Mouse (Mus musculus): Measurements from ENCODE around the gene Antxr1.

The Antxr1 gene

GRCm38 (mm10) chr6:87335091-87335934, at the start of gene Antxr1:
Antxr1 (minus strand) TSS chr6:87335821.
- DNase-seq: peak; percentile 96

- no peak for DNase-seq
These were observed 49.1 kb upstream of the Antxr1 start for GRCm38 (mm10) chr6:87384761-87385160.

GRCm38 (mm10) chr6:87383926-87384691, 48.5 kb upstream of the Antxr1 start:
- no peak for DNase-seq

GRCm38 (mm10) chr6:87373057-87373456, 37.4 kb upstream of the Antxr1 start, which contains the start of gene Gkn2:
Gkn2 (plus strand) TSS chr6:87373357.
- no peak for DNase-seq

- no peak for DNase-seq
These were observed 33.6 kb upstream of the Antxr1 start for GRCm38 (mm10) chr6:87369223-87369622.

GRCm38 (mm10) chr6:87354441-87354840, 18.8 kb upstream of the Antxr1 start:
- DNase-seq: peak; percentile 93

GRCm38 (mm10) chr6:87350829-87351228, 15.2 kb upstream of the Antxr1 start, which contains the start of gene Gkn1:
Gkn1 (minus strand) TSS chr6:87350942.
- DNase-seq: no peak

- DNase-seq: no peak
These were observed 294 bp upstream of the Antxr1 start for GRCm38 (mm10) chr6:87335935-87336295.

DNA sequence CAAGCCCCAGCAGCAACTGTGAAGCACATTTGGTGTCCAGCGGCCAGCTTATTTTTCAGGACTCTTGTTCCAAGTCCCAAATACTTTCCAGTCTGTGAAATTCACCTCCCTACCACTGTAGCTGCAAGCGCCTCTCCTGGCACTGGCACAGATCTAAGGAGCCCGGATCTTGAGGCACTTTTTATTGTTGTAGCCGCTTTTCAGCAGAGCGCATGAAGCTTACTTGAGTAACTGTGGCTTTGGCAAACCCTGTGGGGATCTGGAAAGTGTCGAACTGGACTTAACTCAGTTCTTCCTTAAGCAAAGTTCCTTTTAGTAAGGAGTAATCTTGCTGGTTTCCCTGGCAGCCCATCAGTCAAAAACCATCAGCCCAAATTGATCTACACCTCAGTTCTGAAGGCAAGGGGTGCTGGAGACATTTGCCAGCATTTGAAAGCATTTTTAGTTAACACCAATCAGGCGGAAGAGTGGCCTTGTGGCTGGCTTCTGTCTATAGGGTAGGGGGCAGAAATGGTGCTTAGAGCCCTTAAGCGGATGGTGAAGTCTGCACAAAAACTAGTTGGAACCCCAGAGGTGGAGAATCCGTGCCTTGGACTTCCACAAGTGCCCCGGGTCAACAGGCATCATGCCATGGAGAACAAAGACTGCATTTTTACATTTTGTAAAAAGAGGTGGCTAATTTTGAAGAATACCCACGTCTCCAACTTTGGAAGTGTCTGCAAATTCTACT, 1.1 kb downstream of the Antxr1 start:
- peak; percentile 92 for DNase-seq

DNA sequence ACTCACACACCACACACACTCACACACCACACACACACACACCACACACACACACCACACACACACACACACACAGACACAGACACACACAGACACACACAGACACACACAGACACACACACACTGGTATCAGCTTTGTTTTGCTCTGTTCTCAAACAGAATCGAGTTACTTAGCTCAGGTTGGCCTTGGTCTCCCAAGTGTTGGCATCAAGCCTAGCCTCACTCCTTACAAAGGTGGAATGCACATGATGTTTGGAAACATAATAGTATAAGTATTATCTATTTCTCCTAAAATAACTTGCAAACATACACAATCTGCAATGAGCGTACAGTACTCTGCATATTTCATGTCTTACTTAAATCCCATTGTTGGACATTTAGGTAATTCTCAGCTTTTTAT, 3.2 kb downstream of the Antxr1 start:
- DNase-seq: no peak

GRCm38 (mm10) chr6:87328265-87329173, 7.1 kb downstream of the Antxr1 start:
- DNase-seq: peak; percentile 80

DNA sequence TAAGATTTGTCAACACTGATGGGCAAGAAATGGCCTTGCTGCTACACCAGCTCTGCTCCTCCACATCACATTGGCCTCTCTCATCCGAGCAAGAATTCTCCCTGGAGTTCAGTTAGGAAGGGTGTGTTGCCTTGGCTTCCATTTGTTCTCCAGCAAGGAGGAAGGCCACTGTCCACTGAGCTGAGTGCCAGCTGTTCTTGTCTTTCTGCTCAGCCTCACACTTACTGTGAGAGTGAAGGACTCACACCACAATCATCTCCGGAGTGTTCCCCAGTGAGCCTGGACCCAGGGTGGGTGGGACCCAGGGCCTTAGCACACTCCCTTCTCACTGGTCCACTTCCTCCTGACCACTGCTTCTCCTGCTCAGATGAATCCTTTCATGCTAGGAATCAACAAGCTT, 8.7 kb downstream of the Antxr1 start:
- peak; percentile 91 for DNase-seq

- no peak for DNase-seq
These were observed 12.2 kb downstream of the Antxr1 start for GRCm38 (mm10) chr6:87323381-87323780.

DNA sequence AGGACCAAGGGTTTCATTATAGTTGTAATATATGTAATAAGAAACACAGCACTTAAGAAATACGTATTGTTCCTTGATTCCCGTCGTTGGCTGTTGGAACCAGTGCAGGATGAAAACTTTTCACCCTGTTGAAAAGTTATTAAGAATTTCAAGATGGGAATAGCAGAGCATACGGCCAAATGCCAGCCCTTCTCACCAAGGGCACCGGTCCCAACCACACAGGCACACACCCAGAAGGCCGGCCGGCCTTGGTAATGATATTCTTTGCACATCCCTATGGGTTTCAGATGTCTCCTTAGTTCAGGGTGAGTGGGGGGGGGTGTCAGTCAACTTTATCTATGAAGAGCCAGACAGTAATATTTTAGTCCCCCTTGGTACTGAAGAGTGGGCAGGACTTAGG, 17.0 kb downstream of the Antxr1 start:
- DNase-seq: no peak

GRCm38 (mm10) chr6:87316966-87317365, 18.7 kb downstream of the Antxr1 start:
- peak; percentile 96 for DNase-seq

- no peak for DNase-seq
These were observed 22.9 kb downstream of the Antxr1 start for GRCm38 (mm10) chr6:87312761-87313160.

DNA sequence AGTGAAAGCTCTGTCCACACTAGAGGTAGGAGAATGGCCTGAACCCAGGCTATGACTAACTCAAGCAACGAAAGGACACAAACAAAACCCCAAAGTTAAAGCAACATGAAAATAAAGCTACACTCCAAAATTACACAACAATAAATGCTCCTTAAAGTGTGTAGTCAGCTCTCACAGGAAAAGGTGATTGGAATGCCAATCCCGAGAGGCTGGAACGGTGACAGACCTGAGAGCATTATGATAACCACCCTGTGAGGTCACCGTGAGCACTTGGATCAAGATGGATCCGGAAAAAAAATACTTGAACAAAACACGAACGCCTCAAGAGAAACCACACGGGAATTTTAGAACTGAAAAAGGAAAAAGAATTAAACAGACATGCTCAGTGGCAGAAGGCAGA, 31.1 kb downstream of the Antxr1 start:
- DNase-seq: no peak

DNA sequence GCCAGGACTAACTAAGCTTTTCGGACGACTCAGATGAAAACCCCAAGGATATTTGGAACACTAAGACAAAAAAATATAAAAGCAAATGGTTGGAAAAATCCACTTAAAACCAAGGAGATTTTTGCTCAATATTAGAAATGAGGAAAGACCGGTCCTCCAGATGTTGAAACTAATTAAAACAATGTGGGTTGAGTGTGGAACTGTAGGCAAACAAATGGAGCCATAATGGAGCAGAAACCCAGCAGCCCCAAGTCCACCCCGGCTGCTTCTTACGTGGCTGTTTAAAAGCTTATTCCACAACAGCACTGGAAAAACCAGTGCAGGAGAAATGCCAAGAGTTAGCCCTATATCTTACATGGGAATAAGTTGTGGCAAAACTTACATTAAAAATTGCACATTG, 32.9 kb downstream of the Antxr1 start:
- no peak for DNase-seq

DNA sequence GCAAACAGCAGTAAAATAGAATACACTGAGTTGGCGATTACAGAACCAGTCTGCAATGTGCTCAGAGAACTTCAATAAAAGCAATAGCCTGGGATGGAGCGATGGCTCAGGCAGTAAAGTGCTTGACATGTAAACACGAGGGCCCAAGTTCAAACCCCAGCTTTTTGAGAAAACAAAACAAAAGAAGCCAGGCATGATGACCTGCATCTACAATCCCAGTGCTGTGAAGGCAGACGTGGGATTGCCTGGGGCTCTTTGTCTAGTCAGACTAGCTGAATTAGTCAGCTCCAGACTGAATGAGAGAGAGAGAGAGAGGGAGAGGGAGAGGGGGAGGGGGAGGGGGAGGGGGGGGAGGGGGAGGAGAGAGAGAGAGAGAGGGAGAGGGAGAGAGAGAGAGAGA, 33.6 kb downstream of the Antxr1 start:
- DNase-seq: no peak

GRCm38 (mm10) chr6:87294904-87295303, 40.7 kb downstream of the Antxr1 start:
- DNase-seq: no peak

DNA sequence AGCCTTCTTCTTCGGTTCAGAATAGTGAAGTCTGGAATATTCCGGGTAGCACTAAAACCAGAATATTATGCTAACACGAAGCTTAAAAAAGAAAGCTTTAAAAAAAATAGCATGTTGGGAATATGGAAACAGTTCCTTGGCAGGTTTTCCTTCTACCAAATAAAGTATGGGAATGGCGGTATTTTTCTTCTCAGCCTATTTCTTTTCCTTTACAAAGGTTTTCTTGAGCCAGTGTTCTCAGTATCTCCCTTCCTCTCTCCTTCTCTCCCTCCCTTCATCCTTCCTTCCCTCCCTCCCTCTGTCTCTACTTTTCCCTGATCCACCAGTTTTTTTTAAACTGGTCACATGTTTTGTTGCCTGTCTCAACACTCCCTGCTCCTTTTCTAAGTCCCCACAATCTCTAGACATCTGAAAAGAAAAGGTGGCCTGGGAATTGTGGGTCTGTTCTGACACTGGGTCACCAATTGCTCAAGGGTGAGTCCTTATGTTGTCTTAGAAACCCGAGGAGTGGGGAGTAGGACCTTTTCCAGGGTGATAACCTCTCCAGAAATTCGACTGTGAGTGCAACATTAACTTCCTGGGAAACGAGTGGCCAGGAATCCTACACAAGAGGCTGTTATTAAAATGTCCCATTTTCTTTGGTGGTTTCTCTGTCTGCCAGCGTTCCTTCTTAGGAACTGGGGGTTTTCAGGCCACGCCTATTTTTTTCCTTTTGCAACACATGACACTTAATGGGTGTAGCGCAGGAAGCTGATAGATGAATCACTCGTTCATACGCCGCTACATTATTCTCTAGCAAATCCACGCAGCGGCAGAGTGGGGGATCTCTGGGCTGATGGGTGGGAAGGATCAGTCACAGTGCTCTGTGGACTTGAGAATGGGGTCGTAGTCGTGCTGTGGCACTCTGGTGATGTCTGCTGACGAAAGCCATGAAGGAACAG, 42.4 kb downstream of the Antxr1 start:
- DNase-seq: peak; percentile 92
